Mouse (Mus musculus) embryonic facial prominence, embryonic 14.5 days (tissue): ENCODE measurements at regions not wholly inside any gene's neighbourhood (a gene's known extent, or its start where the extent isn't known, plus 50 kb on each side); places are given as distances from the start of the nearest gene placed in this dataset.

ENCODE experiments used
- ATAC-seq: fragments of 200-750 bp; cut with Nextera tagmentation; 2 replicates; pipeline ENCODE4 v1.8.0; 2017; ENCODE audit warnings: low read depth, moderate number of reproducible peaks, moderate TSS enrichment
- DNase-seq: peaks from one replicate; pipeline ENCODE4 v3.0.0-alpha.2; 2015; ENCODE audit warnings: low spot score
- H3K27ac ChIP-seq: fragments of 300-500 bp; sonication (generic); replicated peaks from 2 replicates; pipeline ENCODE4 v1.5.1; 2014; ENCODE audit warnings: low read depth, mild to moderate bottlenecking, low read length, moderate library complexity
- H3K27me3 ChIP-seq: fragments of 300-500 bp; sonication (generic); replicated peaks from 2 replicates; pipeline ENCODE4 v1.6.1; 2014; ENCODE audit warnings: low read length; ENCODE audit not compliant: control insufficient read depth, insufficient read depth
- H3K36me3 ChIP-seq: fragments of 300-500 bp; sonication (generic); 2 replicates; pipeline ENCODE4 v1.6.1; 2014; ENCODE audit warnings: low read length, mixed read lengths; ENCODE audit not compliant: control insufficient read depth, insufficient read depth
- H3K4me1 ChIP-seq: fragments of 300-500 bp; sonication (generic); 2 replicates; pipeline ENCODE4 v1.6.1; 2014; ENCODE audit warnings: antibody characterized with exemption, low read length; ENCODE audit not compliant: control insufficient read depth, insufficient read depth
- H3K4me2 ChIP-seq: fragments of 300-500 bp; sonication (generic); 2 replicates; pipeline ENCODE4 v1.6.1; 2014; ENCODE audit warnings: low read depth, mild to moderate bottlenecking, low read length, moderate library complexity, mixed read lengths
- H3K4me3 ChIP-seq: fragments of 300-500 bp; sonication (generic); 2 replicates; pipeline ENCODE4 v1.5.1; 2014; ENCODE audit warnings: low read depth, mild to moderate bottlenecking, low read length
- H3K9ac ChIP-seq: fragments of 300-500 bp; sonication (generic); 2 replicates; pipeline ENCODE4 v1.6.1; 2014; ENCODE audit warnings: low read depth, mild to moderate bottlenecking, low read length, moderate library complexity, mixed read lengths
- H3K9me3 ChIP-seq: fragments of 300-500 bp; sonication (generic); 2 replicates; pipeline ENCODE4 v1.6.1; 2016; ENCODE audit warnings: low read length; ENCODE audit not compliant: control insufficient read depth
- WGBS: fragments of 180-500 bp; shearing (Covaris S2); extraction: QIAGEN DNeasy Blood & Tissue Kit; methylation state at CpG from one replicate; pipeline ENCODE4 v1.1.7; 2014; 5-methylcytosine and 5-hydroxymethylcytosine counted together

DNA sequence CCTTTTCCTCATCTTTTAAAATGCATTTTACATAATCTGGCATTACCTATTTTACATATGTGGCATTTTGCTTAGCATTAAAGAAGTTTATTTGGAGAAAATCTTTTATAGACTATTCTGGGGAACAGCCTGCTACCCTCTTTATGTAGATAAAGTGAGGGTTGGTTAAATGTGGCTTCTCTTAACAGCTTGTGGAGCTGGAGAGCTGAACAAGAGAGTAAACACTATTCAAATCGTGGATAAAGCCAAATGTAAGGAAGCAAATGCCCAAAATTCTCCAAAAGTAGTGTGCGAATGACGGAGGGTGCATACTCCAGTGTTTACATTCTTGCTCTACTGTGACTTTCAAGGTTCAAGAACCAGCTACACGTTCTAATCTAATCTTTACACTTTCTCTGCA is 833.9 kb upstream of the Tenm2 start:
- WGBS = 69% methylated on average over 4 of the region's 4 CpGs
- H3K36me3 ChIP-seq = no peaks in the 10 kb centered on the region
- H3K4me2 ChIP-seq = no peak overlapping the region

GRCm38 (mm10) chr11:38067682-38068081 is 831.9 kb upstream of the Tenm2 start:
- Histone ChIP-seq H3K27me3 (no peaks in the 10 kb centered on the region), H3K9ac (no peak overlapping the region), H3K4me3 (no peak overlapping the region), H3K27ac (no peak overlapping the region), H3K4me1 (no peaks in the 10 kb centered on the region), H3K36me3 (no peaks in the 10 kb centered on the region), H3K4me2 (no peak overlapping the region), H3K9me3 (no peaks in the 10 kb centered on the region)
- WGBS = 37% methylated on average over 1 of the region's 1 CpGs
- ATAC-seq (no peak), DNase-seq (peak; percentile 7)

More for the DNA sequence above, 833.9 kb upstream of the Tenm2 start:
- Histone ChIP-seq H3K27ac (no peak overlapping the region), H3K4me1 (no peaks in the 10 kb centered on the region), H3K9me3 (no peaks in the 10 kb centered on the region), H3K9ac (no peak overlapping the region), H3K4me3 (no peak overlapping the region), H3K27me3 (no peaks in the 10 kb centered on the region)
- no peak for ATAC-seq
- DNase-seq = no peak

DNA sequence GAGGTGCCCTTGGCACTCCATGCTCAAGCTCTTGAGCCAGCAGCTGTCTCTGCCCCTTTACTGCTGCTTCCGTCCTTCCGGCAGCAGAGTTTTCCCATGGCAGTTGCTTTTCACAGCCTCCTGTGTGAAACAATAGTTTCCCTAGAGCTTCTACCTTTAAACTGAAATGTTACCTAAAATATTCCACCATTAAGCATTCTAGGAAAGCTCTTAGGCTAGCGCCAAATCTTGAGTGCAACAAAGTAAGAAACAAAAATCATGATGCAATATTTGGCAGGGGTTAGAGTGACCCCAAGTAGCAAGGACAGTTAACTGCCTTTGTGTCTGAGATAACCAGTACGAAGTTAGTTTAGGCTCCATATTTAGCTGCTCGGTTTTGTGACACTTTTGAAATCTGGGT is 830.3 kb upstream of the Tenm2 start:
- WGBS = 81% methylated on average over 5 of the region's 5 CpGs
- no peak for ATAC-seq

DNA sequence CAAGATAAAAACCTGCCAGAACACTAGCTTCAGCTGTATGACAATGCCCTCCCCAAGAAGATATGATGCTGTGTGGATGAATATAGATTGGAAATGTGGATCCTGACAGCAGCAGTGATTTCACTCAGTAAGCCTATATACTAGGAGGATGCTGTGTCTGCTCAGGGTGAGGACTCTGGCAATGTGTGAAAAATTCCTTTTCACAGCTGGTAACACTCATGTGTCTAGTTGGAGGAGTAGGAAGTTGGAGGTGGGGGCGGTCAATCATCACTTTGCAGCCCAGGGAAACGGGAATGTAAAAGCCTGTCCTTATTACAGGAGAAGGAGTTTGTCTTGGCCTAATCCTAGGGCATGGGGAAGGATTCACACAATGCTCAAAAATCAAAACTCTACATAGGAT is 824.3 kb upstream of the Tenm2 start:
- no peak overlapping the region for H3K4me2 ChIP-seq
- H3K4me3 ChIP-seq = no peak overlapping the region
- no peak overlapping the region for H3K9ac ChIP-seq
- DNase-seq (peak; percentile 7), ATAC-seq (no peak)
- no peaks in the 10 kb centered on the region for H3K9me3 ChIP-seq
- H3K4me1 ChIP-seq = no peaks in the 10 kb centered on the region
- 49% methylated on average over 2 of the region's 2 CpGs for WGBS
- no peaks in the 10 kb centered on the region for H3K36me3 ChIP-seq
- no peak overlapping the region for H3K27ac ChIP-seq
- no peaks in the 10 kb centered on the region for H3K27me3 ChIP-seq

More for the DNA sequence above, 830.3 kb upstream of the Tenm2 start:
- H3K9me3 ChIP-seq = no peaks in the 10 kb centered on the region
- DNase-seq = no peak
- H3K4me3 ChIP-seq = no peak overlapping the region
- no peaks in the 10 kb centered on the region for H3K4me1 ChIP-seq
- no peak overlapping the region for H3K27ac ChIP-seq
- H3K36me3 ChIP-seq = no peaks in the 10 kb centered on the region
- H3K4me2 ChIP-seq = no peak overlapping the region
- H3K27me3 ChIP-seq = no peaks in the 10 kb centered on the region
- no peak overlapping the region for H3K9ac ChIP-seq

- no peak overlapping the region for H3K4me3 ChIP-seq
- H3K27me3 ChIP-seq = no peaks in the 10 kb centered on the region
- no peak for ATAC-seq
- H3K4me2 ChIP-seq = no peak overlapping the region
- DNase-seq = no peak
- no peak overlapping the region for H3K9ac ChIP-seq
- no peak overlapping the region for H3K27ac ChIP-seq
- H3K36me3 ChIP-seq = no peaks in the 10 kb centered on the region
- no peaks in the 10 kb centered on the region for H3K9me3 ChIP-seq
- H3K4me1 ChIP-seq = no peaks in the 10 kb centered on the region
- WGBS = 62% methylated on average over 2 of the region's 2 CpGs
Observed at GRCm38 (mm10) chr11:38058896-38059295, 823.1 kb upstream of the Tenm2 start.

- no peak for ATAC-seq
- Histone ChIP-seq H3K27me3 (no peaks in the 10 kb centered on the region), H3K27ac (no peak overlapping the region), H3K4me1 (no peaks in the 10 kb centered on the region), H3K9me3 (no peaks in the 10 kb centered on the region), H3K4me3 (no peak overlapping the region), H3K36me3 (no peaks in the 10 kb centered on the region), H3K9ac (no peak overlapping the region), H3K4me2 (no peak overlapping the region)
- peak; percentile 13 for DNase-seq
- WGBS = 73% methylated on average over 2 of the region's 2 CpGs
Observed at GRCm38 (mm10) chr11:38036582-38036981, 800.8 kb upstream of the Tenm2 start.

GRCm38 (mm10) chr11:38034526-38035286 is 798.9 kb upstream of the Tenm2 start:
- Histone ChIP-seq H3K36me3 (no peaks in the 10 kb centered on the region), H3K27me3 (no peaks in the 10 kb centered on the region), H3K4me2 (no peak overlapping the region), H3K4me3 (no peak overlapping the region), H3K9me3 (no peaks in the 10 kb centered on the region), H3K4me1 (no peaks in the 10 kb centered on the region), H3K27ac (no peak overlapping the region), H3K9ac (no peak overlapping the region)
- DNase-seq (no peak), ATAC-seq (no peak)
- WGBS = 73% methylated on average over 2 of the region's 2 CpGs

DNA sequence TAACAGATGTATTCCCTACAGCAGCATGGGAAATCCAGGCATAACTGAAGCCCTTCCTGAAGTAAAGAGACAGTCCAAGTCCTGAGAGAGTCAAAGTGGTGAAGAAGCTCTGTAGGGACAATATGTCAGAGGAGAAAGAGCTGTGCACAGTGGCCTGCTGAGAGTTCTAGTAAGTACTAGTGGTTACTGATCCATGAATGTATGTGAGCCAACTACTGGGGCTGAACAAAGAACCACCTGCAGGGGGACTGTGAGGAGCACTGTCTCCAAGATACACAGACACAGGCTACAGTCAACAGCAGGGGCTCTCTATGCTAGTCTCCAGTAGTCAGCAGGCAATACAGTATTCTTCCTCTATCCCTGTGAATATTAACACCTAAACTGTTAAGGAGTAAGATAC is 785.9 kb upstream of the Tenm2 start:
- Histone ChIP-seq H3K9me3 (no peaks in the 10 kb centered on the region), H3K27me3 (no peaks in the 10 kb centered on the region), H3K4me2 (no peak overlapping the region), H3K36me3 (no peaks in the 10 kb centered on the region), H3K27ac (no peak overlapping the region), H3K4me1 (no peaks in the 10 kb centered on the region), H3K4me3 (no peak overlapping the region), H3K9ac (no peak overlapping the region)
- DNase-seq (no peak), ATAC-seq (no peak)

DNA sequence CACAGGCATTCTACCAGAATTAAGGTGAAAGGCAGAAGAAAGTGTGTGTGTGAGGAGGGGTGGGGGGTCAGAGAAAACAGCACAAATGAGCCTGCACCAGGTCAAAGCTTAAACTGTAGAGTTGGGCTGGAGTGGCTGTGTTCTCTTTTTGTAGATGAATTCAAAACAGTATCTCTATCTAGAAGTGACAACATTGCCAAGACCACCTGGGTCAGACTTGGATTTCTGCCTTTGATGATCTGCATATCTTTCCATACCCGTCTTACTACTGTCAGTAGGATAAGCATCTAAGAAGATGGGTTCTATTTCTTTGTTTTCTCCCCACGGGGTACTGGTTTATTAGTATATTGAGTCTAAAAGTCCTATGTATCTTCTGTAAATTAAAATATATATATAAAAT is 742.4 kb upstream of the Tenm2 start:
- Histone ChIP-seq H3K27ac (no peak overlapping the region), H3K9me3 (no peaks in the 10 kb centered on the region), H3K4me1 (no peaks in the 10 kb centered on the region), H3K4me3 (no peak overlapping the region), H3K36me3 (no peaks in the 10 kb centered on the region), H3K9ac (no peak overlapping the region), H3K4me2 (no peak overlapping the region), H3K27me3 (no peaks in the 10 kb centered on the region)
- ATAC-seq = no peak
- WGBS = 82% methylated on average over 2 of the region's 2 CpGs
- no peak for DNase-seq
